Mouse (Mus musculus) olfactory bulb, adult 2 months (tissue): ENCODE measurements around the gene Myl7.

Source experiments
- CTCF ChIP-seq: fragments of 200-500 bp; IDR thresholded peaks from 2 replicates; pipeline ENCODE4 v1.5.1; 2012; ENCODE audit warnings: low read depth, mild to moderate bottlenecking, low read length, moderate library complexity; ENCODE audit not compliant: insufficient read depth
- POLR2A ChIP-seq: fragments of 200-500 bp; IDR thresholded peaks from 2 replicates; pipeline ENCODE4 v1.6.1; 2012; ENCODE audit warnings: mild to moderate bottlenecking, low read depth, low read length, moderate library complexity; ENCODE audit not compliant: insufficient read depth

DNA sequence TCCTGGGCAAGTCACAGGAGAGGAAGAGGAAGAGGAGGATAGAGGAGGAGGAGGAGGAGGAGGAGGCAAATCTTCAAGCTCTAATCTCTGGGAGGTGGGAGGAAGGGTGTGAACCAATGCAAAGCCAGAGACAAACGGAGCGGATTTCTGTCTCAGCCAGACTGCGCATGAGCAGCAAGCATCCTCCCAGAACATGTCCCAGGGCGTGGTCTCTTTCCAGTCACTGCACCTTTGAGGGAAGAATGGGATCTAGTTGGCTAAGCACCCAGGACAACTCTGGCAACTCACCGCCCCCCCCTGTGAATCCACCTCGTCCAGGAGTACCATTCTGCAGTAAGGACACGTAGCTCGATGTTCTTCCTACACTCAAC is 17.6 kb upstream of the Myl7 start:
- no peak for TF ChIP-seq CTCF
- no peak for TF ChIP-seq POLR2A
